Mouse (Mus musculus) hematopoietic stem cell, adult 5-6 weeks (primary cell): ENCODE measurements around the gene Cuedc1. TPM values are rescaled to one million over a fixed set of nuclear protein-coding genes. Genes with fewer than 3 reads are reported as not detected.

Experiments
- ATAC-seq, 2 experiments: fragments of 125-278 bp in 1 of 2; replicated peaks in 1 of 2; 2 replicates each; pipeline ENCODE4 v1.8.0; 2016 to 2017; ENCODE audit warnings: inconsistent platforms in 2 of 2, mild to moderate bottlenecking in 2 of 2, moderate number of reproducible peaks in 2 of 2, low read depth in 1 of 2, moderate TSS enrichment in 1 of 2; ENCODE audit not compliant: low FRiP score in 2 of 2, poor library complexity in 2 of 2, severe bottlenecking in 2 of 2, insufficient read depth in 1 of 2, low TSS enrichment in 1 of 2
- total RNA-seq: library from RNA; stranded (forward); fragments of 172-1452, 232-1000 nt; gene quantifications from 2 replicates; pipeline ENCODE4 v1.2.3, GENCODE M21; 2017

Gene Cuedc1
- total RNA-seq, 1 experiment from 2014 or later = 9.5 TPM

DNA sequence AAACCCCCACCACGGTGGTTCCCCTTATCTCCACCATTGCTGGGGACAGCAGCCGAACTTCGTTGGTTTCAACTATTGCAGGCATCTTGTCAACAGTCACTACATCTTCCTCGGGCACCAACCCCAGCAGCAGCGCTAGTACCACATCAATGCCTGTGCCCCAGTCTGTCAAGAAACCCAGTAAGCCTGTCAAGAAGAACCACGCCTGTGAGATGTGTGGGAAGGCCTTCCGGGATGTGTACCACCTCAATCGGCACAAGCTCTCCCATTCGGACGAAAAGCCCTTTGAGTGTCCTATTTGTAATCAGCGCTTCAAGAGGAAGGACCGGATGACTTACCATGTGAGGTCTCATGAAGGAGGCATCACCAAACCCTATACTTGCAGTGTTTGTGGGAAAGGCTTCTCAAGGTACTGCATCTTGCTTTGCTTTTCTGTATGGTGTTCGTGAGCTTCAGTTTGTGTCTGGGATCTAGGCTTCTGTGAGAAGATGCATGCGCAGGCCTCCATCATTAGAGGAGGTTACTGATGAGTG is 24.4 kb upstream of the Cuedc1 start:
- no peak for ATAC-seq

DNA sequence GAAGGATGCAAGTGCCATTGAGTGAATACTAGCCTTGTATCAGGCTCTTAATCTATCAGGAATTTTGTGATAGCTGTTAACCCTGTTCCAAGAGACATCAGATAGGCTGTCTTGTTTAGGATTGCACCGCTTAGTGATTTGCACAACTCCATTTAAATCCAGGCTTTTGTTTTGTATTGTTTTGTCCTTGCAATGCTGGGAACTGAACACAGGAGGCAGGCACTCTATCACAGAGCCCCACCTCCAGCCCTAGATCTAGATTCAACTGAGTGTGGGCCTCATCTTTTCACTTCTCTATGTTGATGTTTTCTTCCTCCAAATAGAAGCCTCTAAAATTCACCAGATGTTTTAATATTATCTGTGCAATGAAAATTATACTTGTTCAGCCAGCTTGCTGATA is 22.2 kb upstream of the Cuedc1 start:
- no peak for ATAC-seq

DNA sequence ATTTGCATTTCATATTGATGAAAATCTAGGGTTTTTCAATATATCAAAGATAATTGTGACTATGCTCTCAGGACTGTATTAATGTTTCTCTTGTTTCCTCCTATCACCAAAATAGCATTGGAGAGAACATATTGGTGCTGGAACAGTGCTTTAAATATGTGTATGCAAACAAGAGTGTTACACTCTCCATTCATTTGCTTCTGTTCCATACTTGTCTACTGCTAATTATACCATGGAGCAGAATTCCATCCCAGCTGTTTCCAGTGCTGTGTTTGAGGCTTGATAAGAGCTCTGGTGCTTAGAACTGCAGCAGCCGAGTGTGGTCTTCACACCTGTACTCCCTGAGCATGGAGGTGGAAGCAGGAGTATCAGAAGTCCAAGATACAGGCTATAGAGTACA is 21.5 kb upstream of the Cuedc1 start:
- ATAC-seq = no peak

DNA sequence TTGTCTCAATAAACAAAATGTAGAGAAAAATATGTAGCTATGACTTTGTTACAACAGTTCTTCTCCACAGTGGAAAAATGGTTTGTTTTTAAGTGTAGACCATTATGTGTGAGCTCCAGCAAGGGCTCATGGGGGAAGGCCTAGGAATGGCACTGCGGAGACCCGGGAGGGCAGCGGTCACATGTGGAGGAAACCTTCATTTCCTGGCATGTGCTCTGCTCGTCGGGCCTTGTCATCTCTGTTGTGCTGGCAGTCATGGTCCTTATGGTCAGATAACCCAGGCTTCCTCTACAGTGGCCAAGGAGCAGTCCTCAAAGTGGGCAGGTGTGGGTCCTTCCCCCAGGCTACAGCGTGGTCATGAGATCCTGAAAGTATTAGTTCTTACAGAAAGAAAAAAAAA is 14.2 kb upstream of the Cuedc1 start:
- ATAC-seq = peak; percentile 54 to 73; a peak in 3 of 4 replicates

DNA sequence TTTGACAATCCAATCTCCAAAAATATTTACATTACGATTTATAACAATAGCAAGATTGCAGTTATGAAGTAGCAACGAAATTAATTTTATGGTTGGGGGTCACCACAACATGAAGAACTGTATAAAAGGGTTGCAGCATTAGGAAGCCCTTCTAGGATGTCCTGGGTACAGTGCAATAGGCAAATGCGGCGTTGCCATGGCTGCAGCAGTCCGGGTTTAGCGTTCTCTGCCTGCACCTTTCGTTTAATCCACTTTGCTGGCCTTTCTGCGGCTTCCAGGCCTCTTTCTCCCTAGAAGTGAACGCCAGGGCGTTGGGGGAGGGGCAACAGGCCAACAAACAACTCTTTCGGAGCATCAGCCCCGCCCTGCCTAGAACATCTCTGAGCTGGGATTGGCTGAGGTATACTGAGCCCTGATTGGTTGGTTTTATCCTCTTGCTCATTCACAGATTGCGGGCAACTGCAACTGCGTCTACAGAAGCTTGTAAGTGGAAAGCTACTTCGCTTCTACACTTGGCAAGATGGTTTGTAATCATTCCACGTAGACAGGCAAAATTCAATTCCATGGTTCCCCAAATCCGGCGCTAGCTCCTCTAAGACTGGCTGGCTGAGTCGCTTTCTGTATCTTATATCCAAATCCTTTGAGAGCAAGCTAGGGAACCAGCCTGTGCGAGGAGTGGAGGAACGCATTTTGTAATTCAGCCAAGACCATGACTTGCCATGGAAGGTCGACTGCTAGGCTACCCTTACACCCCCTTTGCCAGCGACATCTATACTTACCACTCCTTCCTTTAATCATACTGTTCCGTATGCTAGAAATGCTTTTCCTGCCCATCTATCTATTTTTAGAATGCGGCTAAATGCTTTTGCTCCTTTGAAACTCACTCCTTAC is 10.9 kb upstream of the Cuedc1 start:
- peak; percentile 69 to 80 for ATAC-seq

DNA sequence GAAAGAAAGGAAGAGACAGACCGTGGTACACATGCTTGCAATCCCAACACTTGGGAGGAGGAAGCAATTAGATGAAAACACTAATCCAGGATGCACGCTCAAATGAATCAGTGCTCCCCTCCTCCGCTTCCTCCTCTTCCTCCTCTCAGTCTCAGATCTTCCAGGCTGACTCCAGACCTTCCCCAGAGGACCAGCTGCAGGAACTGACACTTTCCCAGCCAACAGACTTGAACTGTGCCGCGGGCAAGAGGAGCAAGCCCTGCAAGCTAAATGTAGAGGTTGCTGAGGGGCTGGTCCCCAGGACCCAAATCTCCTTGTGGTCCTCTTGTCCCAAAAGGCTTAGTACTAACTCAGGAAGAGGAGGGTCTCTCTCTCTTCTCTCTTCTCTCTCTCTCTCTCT is 8.7 kb upstream of the Cuedc1 start:
- no peak for ATAC-seq

DNA sequence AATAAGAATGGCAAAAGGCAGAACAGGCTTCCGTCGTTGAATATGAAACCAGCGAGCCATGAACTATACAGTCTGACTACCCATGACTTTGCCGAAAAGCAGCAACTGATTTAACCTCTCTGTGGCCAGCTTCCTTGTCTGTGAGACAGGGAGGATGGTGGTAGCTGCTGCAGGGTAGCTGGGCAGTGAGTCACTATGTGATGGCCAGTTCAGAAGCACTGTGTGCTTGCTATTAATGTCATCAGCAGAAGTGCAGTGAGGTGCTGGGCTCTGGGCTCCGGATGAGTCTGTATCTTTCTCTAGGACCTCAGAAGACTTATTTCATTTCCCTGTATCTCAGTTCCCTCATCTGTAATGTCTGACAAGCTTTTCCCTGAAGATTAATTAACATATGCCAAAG is 7.6 kb upstream of the Cuedc1 start:
- ATAC-seq = no peak

DNA sequence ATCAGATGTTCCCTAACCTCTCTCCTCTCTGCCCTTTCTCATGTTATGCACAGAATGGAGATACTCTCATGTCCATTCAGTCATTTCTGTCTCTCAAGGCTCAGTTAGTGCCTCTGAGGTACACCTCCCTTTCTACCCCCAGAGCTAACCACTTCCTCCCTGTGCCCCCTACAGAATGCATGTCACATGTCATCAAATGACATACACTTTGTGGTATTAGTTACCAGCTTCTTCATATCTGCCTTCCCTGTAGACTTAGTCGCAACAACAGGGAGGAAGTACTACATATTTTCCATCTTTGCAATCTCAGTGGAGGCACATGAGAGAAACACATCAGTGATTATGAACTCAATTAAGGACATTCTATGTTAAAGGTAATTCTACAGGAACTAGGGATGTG is 5.9 kb upstream of the Cuedc1 start:
- ATAC-seq = peak; percentile 42 to 63; a peak in 2 of 4 replicates

DNA sequence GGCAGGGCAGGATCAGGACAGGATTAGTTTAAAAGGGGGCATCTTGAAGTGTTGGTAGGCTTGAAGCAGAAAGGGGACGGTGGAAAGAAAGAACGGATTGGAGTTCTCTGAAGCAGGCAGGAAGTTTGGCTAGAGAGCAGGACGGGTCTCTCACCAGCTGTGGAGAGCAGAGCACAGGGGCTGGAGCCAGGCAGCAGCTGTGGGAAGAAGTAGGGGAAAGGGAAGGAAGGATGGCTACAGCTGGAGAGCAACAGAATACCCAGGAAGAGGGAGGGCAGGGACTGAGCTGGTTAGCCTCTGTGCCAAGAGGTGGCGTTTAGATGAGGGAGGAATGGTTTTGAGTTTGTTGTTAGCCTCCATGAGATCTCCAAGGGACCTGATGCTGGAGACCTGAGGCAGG is 685 bp upstream of the Cuedc1 start:
- no peak; a peak in 1 of 4 replicates for ATAC-seq

DNA sequence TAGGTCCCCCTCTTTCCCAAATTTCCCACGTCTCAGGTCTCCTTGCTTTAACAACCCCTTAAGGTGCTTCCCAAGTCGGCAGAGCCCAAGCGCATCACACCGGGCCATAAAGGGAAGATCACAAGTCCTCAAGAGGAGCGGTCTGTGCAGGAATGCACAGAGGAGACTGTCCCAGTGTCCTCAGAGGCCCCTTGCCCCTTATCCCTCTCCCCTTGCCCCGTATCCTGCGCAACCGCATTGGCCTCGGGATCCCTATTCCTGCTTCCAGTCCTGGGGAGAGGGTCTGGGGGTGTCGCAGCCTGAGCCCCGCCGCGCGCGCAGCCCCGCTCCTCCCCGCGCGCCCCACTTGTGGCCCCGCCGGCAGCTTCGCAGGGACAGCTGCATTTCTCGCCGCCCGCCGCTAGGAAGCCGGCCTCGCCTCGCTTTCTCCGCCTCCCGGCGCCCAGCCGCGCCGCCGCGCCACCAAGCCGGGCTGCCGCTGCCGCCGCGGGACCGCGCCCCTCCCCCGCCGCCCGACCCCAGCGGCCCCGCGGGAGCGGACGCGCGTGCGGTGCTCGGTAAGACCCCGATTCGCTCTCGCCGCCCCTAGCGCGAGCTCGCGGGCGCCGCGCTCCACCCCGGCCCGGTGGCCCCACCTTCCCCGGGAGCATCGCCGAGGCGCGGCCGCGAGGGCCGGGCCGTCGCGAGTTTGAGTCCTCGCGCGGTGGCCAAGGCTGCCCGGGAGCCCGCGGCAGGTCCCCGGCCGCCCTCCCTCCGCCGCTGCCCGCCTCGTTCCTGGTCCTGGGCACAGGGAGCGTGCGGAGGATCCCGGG is 1.1 kb downstream of the Cuedc1 start:
- ATAC-seq = peak; percentile 57 to 71

DNA sequence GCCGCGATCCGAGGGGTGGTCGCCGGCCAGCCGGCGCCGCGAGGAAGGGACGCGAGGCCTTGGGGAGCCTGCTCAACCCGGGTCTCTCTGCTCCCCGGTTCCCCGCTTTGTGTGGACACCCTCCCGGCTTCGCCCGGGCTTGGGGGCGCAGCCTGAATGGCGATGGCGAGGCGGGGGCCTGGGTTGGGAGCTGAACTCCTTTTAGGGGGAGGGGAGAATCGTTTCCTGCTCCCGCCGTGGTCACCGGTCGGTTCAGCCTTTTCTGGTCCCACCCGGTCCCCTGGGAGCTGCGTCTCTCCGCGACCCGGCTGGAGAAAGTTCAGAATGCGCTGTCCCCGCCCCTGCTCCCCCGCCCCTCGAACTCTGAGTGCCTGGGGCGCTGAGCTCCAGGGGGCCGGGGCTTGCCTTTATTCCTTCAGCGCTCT is 1.8 kb downstream of the Cuedc1 start:
- no peak; a peak in 1 of 4 replicates for ATAC-seq

DNA sequence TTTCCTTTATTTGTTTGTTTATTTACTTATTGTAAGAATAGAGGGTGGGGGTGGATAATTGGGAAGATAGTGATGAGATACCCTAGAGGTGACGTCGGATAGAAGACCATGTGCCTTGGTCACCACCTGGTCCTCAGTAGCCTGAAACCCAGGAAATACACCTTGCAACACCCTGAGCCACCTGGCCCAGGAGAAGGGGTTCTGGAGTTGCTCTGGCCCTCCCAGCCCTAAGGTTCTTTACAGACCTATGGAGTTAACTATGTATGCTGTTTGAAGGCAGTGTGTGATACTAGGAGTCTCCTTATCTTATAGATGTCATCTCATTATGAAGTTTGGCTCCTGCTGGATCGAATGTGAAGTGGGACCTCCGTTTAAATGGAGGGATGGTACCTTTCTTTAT is 2.3 kb downstream of the Cuedc1 start:
- no peak for ATAC-seq

DNA sequence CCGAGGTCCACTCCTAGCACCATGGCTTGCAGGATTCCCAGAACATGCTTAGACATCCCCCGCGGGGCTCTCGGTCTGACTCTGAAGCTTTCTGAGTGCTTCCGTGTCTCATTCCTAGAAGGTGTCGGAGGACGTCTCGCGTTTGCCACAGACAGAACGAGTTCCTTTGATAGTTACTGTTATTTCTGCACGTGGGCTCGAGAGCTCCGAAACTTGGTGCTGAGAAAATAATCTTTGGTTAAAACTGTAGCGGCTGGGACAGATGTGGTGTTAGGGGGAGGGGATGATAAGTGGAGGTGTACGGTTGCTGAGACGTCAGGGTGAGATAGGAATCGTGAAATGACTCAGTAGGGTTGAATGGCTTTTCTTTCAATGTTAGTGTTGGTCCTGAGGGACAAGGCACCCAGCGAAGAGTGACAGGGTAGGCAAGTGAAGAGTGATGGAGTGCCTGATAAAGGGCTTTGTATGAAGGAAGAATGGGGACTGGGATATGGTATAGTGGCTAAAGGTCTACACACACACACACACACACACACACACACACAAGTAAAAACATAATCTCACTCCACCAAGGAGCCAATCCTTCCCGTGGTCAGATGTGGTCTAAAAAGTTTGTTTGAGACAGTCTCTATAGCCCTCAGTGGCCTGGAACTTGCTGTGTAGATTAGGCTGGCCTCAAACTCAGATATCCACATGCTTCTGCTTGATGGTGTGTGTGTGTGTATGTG is 5.5 kb downstream of the Cuedc1 start:
- no peak for ATAC-seq

DNA sequence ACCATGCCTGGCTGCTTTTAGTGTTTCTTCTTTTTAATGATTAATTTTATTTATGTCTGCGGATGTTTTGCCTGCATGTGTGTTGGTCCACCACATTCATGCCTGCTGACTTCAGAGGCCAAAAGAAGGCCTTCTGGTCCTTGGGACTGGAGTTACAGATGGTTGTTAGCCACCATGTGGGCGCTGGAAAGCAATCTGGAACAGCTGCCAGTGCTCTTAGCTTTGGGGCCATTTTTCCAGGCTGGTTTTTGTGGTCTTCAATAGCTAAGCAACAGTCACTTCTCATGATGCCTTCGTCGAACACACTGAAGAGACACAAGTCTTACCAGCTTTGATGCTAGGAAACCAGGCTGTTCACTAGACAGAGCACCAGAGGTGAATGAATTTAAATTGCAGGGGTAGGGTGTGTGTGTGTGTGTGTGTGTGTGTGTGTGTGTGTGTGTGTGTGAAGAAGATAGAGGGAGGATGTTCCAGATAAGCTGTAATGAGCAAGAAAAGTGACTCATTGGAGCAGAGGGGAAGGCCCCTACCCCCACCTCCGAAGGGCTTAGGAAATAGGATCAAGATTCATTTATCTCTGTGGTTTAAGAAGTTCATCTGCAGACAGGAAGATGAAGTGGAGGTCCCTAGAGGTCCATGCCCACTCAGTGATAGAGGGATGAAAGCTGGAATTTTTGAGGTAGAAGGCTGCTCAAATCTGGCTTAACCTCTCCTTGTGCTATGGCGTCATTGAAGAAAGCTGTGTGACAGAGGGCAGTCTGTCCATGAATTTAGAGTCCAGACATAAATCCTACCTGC is 7.8 kb downstream of the Cuedc1 start:
- ATAC-seq = no peak

DNA sequence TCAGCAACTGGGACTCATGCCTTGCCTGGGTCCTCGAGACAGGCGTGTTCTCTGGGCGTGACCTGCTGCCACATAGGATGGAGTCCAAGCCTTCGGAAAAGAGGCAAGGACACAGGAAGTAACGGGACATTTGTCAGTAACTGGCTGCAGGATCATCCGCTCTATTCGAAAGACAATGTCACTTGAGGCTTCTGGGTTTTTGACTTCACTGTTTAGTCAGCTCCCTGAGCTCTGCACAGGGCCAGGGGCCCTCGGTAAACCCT is 8.4 kb downstream of the Cuedc1 start:
- ATAC-seq = no peak

DNA sequence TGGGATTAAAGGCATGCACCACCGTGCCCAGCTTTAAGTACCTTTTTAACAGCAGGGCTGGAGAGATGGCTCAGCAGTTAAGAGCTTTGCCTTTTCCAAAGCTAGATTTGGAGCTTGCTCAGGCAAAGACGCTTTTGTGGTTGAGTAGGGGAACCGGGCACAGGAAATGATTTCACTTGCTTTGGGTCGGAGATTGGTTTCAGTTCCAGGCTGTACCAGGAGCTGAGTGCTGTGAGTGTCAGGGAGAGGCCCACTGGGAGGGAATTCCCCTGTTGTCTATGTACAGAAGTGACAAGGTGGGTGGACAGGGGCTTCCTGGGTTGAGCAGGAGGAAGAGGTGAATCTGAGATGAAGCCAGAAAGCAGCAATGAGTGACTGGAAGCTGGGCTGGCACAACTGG is 9.5 kb downstream of the Cuedc1 start:
- peak; percentile 92 to 94 for ATAC-seq

DNA sequence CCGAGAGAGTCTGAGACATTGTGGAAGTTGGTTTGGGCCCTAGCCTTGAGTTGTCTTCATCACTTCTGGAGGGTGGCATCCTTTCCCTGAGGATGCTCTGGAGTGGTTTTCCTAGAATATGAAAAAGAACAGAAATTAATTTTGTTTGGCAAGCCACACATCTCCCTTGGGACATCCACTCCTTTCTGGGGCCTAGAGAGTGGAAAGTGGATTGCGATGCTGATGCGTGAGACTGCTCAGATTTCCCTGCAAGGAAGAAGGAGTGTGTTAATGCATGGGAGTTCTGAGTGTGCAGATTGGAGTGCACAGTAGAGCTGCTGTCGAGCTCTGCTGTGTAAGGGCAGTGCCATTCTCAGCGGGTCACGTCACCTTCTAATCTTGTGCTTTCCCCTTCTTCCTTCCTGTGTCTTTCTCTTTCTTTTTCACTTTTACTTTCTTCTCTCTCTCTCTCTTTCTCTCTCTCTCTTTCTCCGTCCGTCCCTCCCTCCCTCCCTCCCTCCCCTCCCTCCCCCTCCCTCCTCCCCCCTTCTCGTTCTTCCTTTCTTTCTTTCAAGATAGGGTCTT is 12.3 kb downstream of the Cuedc1 start:
- ATAC-seq = no peak
